Mouse (Mus musculus): ENCODE results near the gene Sdad1. TPM values are rescaled to one million over a fixed set of nuclear protein-coding genes. Genes with fewer than 3 reads are reported as not detected.

The Sdad1 gene
- total and polyA plus RNA-seq, 3 experiments: 43.6 to 72.9 (median 63.7) TPM

- dilution Hi-C loops (cut with MboI; ENCODE audit: extremely low pct_ligation_motif_present, extremely low pct_unique_long_range_greater_than_20kb, low sequenced_read_pairs) (no loop called here), in situ Hi-C loops (cut with MboI; ENCODE audit: low pct_ligation_motif_present, low pct_unique_long_range_greater_than_20kb, low sequenced_read_pairs) (no loop called here)
- H3K79me2 ChIP-seq (replicated peaks; ENCODE audit: control insufficient read depth, extremely low read depth, insufficient read depth, poor library complexity, severe bottlenecking): no peaks in the 10 kb centered on the region
These were observed 20.8 kb upstream of the Sdad1 start for GRCm38 (mm10) chr5:92331122-92331521.

GRCm38 (mm10) chr5:92327929-92328328, 17.6 kb upstream of the Sdad1 start, which contains the start of gene Cxcl9:
TSS of gene Cxcl9 (minus strand) at chr5:92328079.
- H3K36me3 ChIP-seq (replicated peaks in 1 of 2; ENCODE audit: control insufficient read depth in 1 of 2, insufficient read depth in 1 of 2, low read length in 1 of 2): no peaks in the 10 kb centered on the region
- H3K4me3 ChIP-seq (replicated peaks in 1 of 3; ENCODE audit: low read depth in 2 of 3, low read length in 2 of 3, poor library complexity in 1 of 3): no peak within 1 kb of the TSS
- TF ChIP-seq MAZ (IDR thresholded peaks at IDR 0.05; ENCODE audit: low read depth, low read length): no peak
- peak; percentile 50 for TF ChIP-seq USF1 (IDR thresholded peaks at IDR 0.05; ENCODE audit: low read depth, low read length)
- no peak for TF ChIP-seq TBP (conservative IDR thresholded peaks at IDR 0.05; ENCODE audit: low read depth, low read length)
- no peak for TF ChIP-seq PAX5 (IDR thresholded peaks at IDR 0.05; ENCODE audit: low read length)
- TF ChIP-seq E2F4 (IDR thresholded peaks at IDR 0.05; ENCODE audit: insufficient replicate concordance, low read depth, low read length): no peak
- in situ Hi-C loops (cut with MboI; ENCODE audit: low pct_ligation_motif_present, low pct_unique_long_range_greater_than_20kb, low sequenced_read_pairs) (no loop called here), dilution Hi-C loops (cut with MboI; ENCODE audit: extremely low pct_ligation_motif_present, extremely low pct_unique_long_range_greater_than_20kb, low sequenced_read_pairs) (no loop called here)
- no peak within 1 kb of the TSS for H3K9ac ChIP-seq (ENCODE audit: insufficient read depth, low read depth)
- no peaks in the 10 kb centered on the region for H3K9me3 ChIP-seq (replicated peaks; ENCODE audit: low read length)
- H3K79me2 ChIP-seq (replicated peaks; ENCODE audit: control insufficient read depth, extremely low read depth, insufficient read depth, poor library complexity, severe bottlenecking): no peaks in the 10 kb centered on the region
- H3K4me1 ChIP-seq (ENCODE audit: control insufficient read depth in 1 of 2, insufficient read depth in 2 of 2): 0 out of 4 replicates have a peak, but pooled peaks cover 0 to 2% of the 10 kb centered on the region in 2 experiments
- H3K27me3 ChIP-seq (replicated peaks): no peaks in the 10 kb centered on the region
- peak within 1 kb of the TSS; percentile 8 for H3K4me2 ChIP-seq (ENCODE audit: insufficient read depth, low read depth, poor library complexity, severe bottlenecking)
- no peak for DNase-seq (ENCODE audit: extremely low read depth)
- no peak within 1 kb of the TSS for H3K27ac ChIP-seq (ENCODE audit: insufficient read depth, low read depth)

More at GRCm38 (mm10) chr5:92331122-92331521, 20.8 kb upstream of the Sdad1 start:
- H3K36me3 ChIP-seq (replicated peaks in 1 of 2; ENCODE audit: control insufficient read depth in 1 of 2, insufficient read depth in 1 of 2, low read length in 1 of 2): no peaks in the 10 kb centered on the region
- H3K27me3 ChIP-seq (replicated peaks): no peaks in the 10 kb centered on the region
- H3K4me3 ChIP-seq (replicated peaks in 1 of 3; ENCODE audit: low read depth in 2 of 3, low read length in 2 of 3, poor library complexity in 1 of 3): no peak overlapping the region
- H3K4me2 ChIP-seq (ENCODE audit: insufficient read depth, low read depth, poor library complexity, severe bottlenecking): no peak overlapping the region
- no peak for DNase-seq (ENCODE audit: extremely low read depth)
- TF ChIP-seq MYC (IDR thresholded peaks at IDR 0.05; ENCODE audit: low read depth, low read length) (no peak), PAX5 (IDR thresholded peaks at IDR 0.05; ENCODE audit: low read length) (no peak), TBP (conservative IDR thresholded peaks at IDR 0.05; ENCODE audit: low read depth, low read length) (no peak)
- no peak overlapping the region for H3K27ac ChIP-seq (ENCODE audit: insufficient read depth, low read depth)
- no peak overlapping the region for H3K9ac ChIP-seq (ENCODE audit: insufficient read depth, low read depth)
- H3K4me1 ChIP-seq (ENCODE audit: control insufficient read depth in 1 of 2, insufficient read depth in 2 of 2): 0 out of 4 replicates have a peak, but pooled peaks cover 0 to 2% of the 10 kb centered on the region in 2 experiments
- H3K9me3 ChIP-seq (replicated peaks; ENCODE audit: low read length): no peaks in the 10 kb centered on the region

- H3K9me3 ChIP-seq (replicated peaks; ENCODE audit: low read length): no peaks in the 10 kb centered on the region
- H3K27ac ChIP-seq (ENCODE audit: insufficient read depth, low read depth): no peak overlapping the region
- no peaks in the 10 kb centered on the region for H3K36me3 ChIP-seq (replicated peaks in 1 of 2; ENCODE audit: control insufficient read depth in 1 of 2, insufficient read depth in 1 of 2, low read length in 1 of 2)
- DNase-seq (ENCODE audit: extremely low read depth): no peak
- no peaks in the 10 kb centered on the region for H3K27me3 ChIP-seq (replicated peaks)
- no peak overlapping the region; the same call in 1 of the 2 replicates for H3K4me2 ChIP-seq (ENCODE audit: insufficient read depth, low read depth, poor library complexity, severe bottlenecking)
- 0 out of 4 replicates have a peak, but pooled peaks cover 0 to 2% of the 10 kb centered on the region in 2 experiments for H3K4me1 ChIP-seq (ENCODE audit: control insufficient read depth in 1 of 2, insufficient read depth in 2 of 2)
- dilution Hi-C loops (cut with MboI; ENCODE audit: extremely low pct_ligation_motif_present, extremely low pct_unique_long_range_greater_than_20kb, low sequenced_read_pairs) (no loop called here), in situ Hi-C loops (cut with MboI; ENCODE audit: low pct_ligation_motif_present, low pct_unique_long_range_greater_than_20kb, low sequenced_read_pairs) (no loop called here)
- no peak overlapping the region for H3K4me3 ChIP-seq (replicated peaks in 1 of 3; ENCODE audit: low read depth in 2 of 3, low read length in 2 of 3, poor library complexity in 1 of 3)
- no peaks in the 10 kb centered on the region for H3K79me2 ChIP-seq (replicated peaks; ENCODE audit: control insufficient read depth, extremely low read depth, insufficient read depth, poor library complexity, severe bottlenecking)
- TF ChIP-seq SIN3A (IDR thresholded peaks at IDR 0.05; ENCODE audit: low read length): no peak
- TF ChIP-seq TBP (conservative IDR thresholded peaks at IDR 0.05; ENCODE audit: low read depth, low read length): no peak
- no peak for TF ChIP-seq MEF2A (IDR thresholded peaks at IDR 0.05; ENCODE audit: borderline replicate concordance, low read depth, low read length)
- no peak for TF ChIP-seq NELFE (IDR thresholded peaks at IDR 0.05; ENCODE audit: low read depth, low read length)
- no peak for TF ChIP-seq JUND (conservative IDR thresholded peaks at IDR 0.05; ENCODE audit: low read depth, low read length)
- no peak for TF ChIP-seq UBTF (IDR thresholded peaks at IDR 0.05; ENCODE audit: low read depth, low read length)
- no peak for TF ChIP-seq POLR2AphosphoS2 (IDR thresholded peaks at IDR 0.05; ENCODE audit: low read depth, low read length)
- no peak for TF ChIP-seq ELF1 (IDR thresholded peaks at IDR 0.05; ENCODE audit: low read depth, low read length)
- no peak for TF ChIP-seq ZC3H11A (IDR thresholded peaks at IDR 0.05; ENCODE audit: low read depth, low read length)
- TF ChIP-seq POLR2A (IDR thresholded peaks at IDR 0.05; ENCODE audit: low read depth, low read length): no peak
- no peak for TF ChIP-seq ZMIZ1 (IDR thresholded peaks at IDR 0.05; ENCODE audit: low read depth, low read length)
- no peak for TF ChIP-seq MYC (IDR thresholded peaks at IDR 0.05; ENCODE audit: low read depth, low read length)
- no peak for TF ChIP-seq MAZ (IDR thresholded peaks at IDR 0.05; ENCODE audit: low read depth, low read length)
- no peak for TF ChIP-seq USF1 (IDR thresholded peaks at IDR 0.05; ENCODE audit: low read depth, low read length)
- TF ChIP-seq ZNF384 (IDR thresholded peaks at IDR 0.05; ENCODE audit: low read depth, low read length): no peak
- no peak overlapping the region for H3K9ac ChIP-seq (ENCODE audit: insufficient read depth, low read depth)
These were observed 17.1 kb upstream of the Sdad1 start for GRCm38 (mm10) chr5:92327367-92327766.

Data from CH12.LX (cell line).